Mouse (Mus musculus): Measurements from ENCODE around the gene Zbtb34.

GRCm38 (mm10) chr2:33439980-33440670, 9.0 kb upstream of the Zbtb34 start:
- TF ChIP-seq EP300 (IDR thresholded peaks at IDR 0.05): no peak
- TF ChIP-seq CTCF (IDR thresholded peaks at IDR 0.05): no peak
